Mouse (Mus musculus): ENCODE measurements at regions not wholly inside any gene's neighbourhood (a gene's known extent, or its start where the extent isn't known, plus 50 kb on each side); places are given as distances from the start of the nearest gene placed in this dataset.
A peak's percentile ranks its signal among the peaks of the same experiment; 100 is the strongest.

DNA sequence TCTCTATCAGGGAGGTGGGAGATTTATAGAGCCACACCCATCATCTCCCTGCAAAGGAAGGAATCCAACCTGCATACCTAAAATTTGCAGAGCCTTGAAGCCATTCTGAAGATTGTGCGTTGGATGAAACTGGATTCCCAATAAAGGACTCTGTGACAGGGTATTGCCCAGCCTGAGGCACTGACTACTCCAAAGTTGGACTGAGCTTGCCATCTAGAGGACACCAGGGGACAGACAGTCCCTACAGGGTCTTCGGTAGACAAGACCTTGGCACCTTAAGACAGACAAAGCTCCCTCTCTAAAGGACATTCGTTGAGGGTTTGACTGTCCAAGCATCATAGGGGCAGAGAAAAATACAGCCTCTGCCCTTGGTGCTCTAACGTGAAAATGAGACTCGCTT lies 243.4 kb downstream of the Gsdmc2 start:
- peak; percentile 53; the same call in 1 of the 2 replicates for TF ChIP-seq CTCF (IDR thresholded peaks at IDR 0.05; ENCODE audit: extremely low read depth, insufficient read depth, insufficient read length, insufficient replicate concordance)
- TF ChIP-seq POLR2A (IDR thresholded peaks at IDR 0.05; ENCODE audit: low read depth, low read length), result no peak

Data from spleen, adult 2 months (tissue).